In genomic region chr8:122709340-122710111, GRCm38 (mm10) we compare ENCODE assay signal across 8 mouse cellular contexts. TPM values are rescaled to one million over a fixed set of nuclear protein-coding genes. Genes with fewer than 3 reads are reported as not detected.
DNase-seq lines count a peak whose midpoint lies in the region; ATAC-seq and TF ChIP-seq lines count a peak whose summit lies in the region.

No protein-coding gene starts in this region.

- no peak overlapping the region for H3K4me3 ChIP-seq in neural tube, embryonic 11.5 days (ENCODE audit: low read depth, low read length)
- H3K4me3 ChIP-seq in kidney, adult 2 months (ENCODE audit: insufficient read depth, low read depth, low read length) = no peak overlapping the region

- DNase-seq in neural tube, embryonic 11.5 days (ENCODE audit: low spot score) = peak; percentile 62
- DNase-seq in neural tube, embryonic 10.5 days (ENCODE audit: extremely low spot score, low spot score) = no peak
- peak; percentile 34 for DNase-seq in embryo, embryonic 10.5 days (ENCODE audit: low spot score)
- DNase-seq in layer of hippocampus, adult 18-20 months (ENCODE audit: low spot score in 2 of 2) = peak; percentile 57 to 74
- DNase-seq in right cerebral cortex, postnatal 14 days = peak; percentile 56
- DNase-seq in kidney, adult 2 months = no peak
- DNase-seq in gastrocnemius, postnatal 36 days = no peak
- no peak for DNase-seq in heart, postnatal 14 days

- H3K27me3 ChIP-seq in neural tube, embryonic 11.5 days (ENCODE audit: control insufficient read depth, insufficient read depth, low read length) = 0 out of 2 replicates have a peak, but pooled peaks cover 4% of the 10 kb centered on the region
- H3K27me3 ChIP-seq in kidney, adult 2 months (replicated peaks; ENCODE audit: control insufficient read depth, insufficient read depth, low read length) = no peaks in the 10 kb centered on the region

- H3K4me2 ChIP-seq in neural tube, embryonic 11.5 days (ENCODE audit: low read depth) = no peak overlapping the region

- WGBS in neural tube, embryonic 11.5 days = 43% methylated on average over 26 of the region's 26 CpGs
- 54% methylated on average over 26 of the region's 26 CpGs for WGBS in kidney, adult 2 months

- H3K9me3 ChIP-seq in neural tube, embryonic 11.5 days (ENCODE audit: control insufficient read depth, low read length) = no peaks in the 10 kb centered on the region

- no peak overlapping the region for H3K9ac ChIP-seq in neural tube, embryonic 11.5 days (ENCODE audit: low read length)

- ATAC-seq in neural tube, embryonic 11.5 days (ENCODE audit: insufficient read depth, low FRiP score, low TSS enrichment) = peak; percentile 74; the same call in 1 of the 2 replicates

- intact Hi-C loops in gastrocnemius, postnatal 36 days (cut with DNase I) = no loop called here
- intact Hi-C loops in heart, postnatal 14 days (cut with DNase I) = no loop called here

- TF ChIP-seq POLR2A in kidney, adult 2 months (IDR thresholded peaks at IDR 0.05; ENCODE audit: low read depth, low read length) = no peak

- TF ChIP-seq CTCF in kidney, adult 2 months (conservative IDR thresholded peaks at IDR 0.05; ENCODE audit: insufficient read depth, insufficient read length, low read depth, low read length) = no peak

- peak overlapping the region; percentile 21 for H3K27ac ChIP-seq in neural tube, embryonic 11.5 days (ENCODE audit: low read depth, low read length)
- H3K27ac ChIP-seq in kidney, adult 2 months (ENCODE audit: insufficient read depth, low read depth, low read length) = no peak overlapping the region

- no peaks in the 10 kb centered on the region for H3K36me3 ChIP-seq in neural tube, embryonic 11.5 days (ENCODE audit: control insufficient read depth, insufficient read depth, low read length)
- H3K36me3 ChIP-seq in kidney, adult 2 months (ENCODE audit: control insufficient read depth, insufficient read depth, low read length) = no peaks in the 10 kb centered on the region

- H3K4me1 ChIP-seq in neural tube, embryonic 11.5 days (ENCODE audit: control insufficient read depth, insufficient read depth, low read length) = 0 out of 2 replicates have a peak, but pooled peaks cover 5% of the 10 kb centered on the region
- H3K4me1 ChIP-seq in kidney, adult 2 months (ENCODE audit: control insufficient read depth, insufficient read depth, low read length) = peaks cover 2% of the 10 kb centered on the region; the same call in 1 of the 2 replicates

RNA-seq across cellular contexts. Expression of gene Cbfa2t3, which starts 10.6 kb away (rescaled TPM):
- polyA plus RNA-seq in neural tube, embryonic 11.5 days (2014; fragmentation: Nextera tagmentation; extraction: Ambion mirVana) = 7.5 and 8.5 TPM in 2 replicates
- 10 to 100 TPM; 46.3 to 52.5 TPM for total RNA-seq in layer of hippocampus, adult 18-20 months (2021)
- polyA plus RNA-seq in kidney, adult 2 months (2012; rRNA removed) = 5.5 and 6.7 TPM in 2 replicates
- 10 to 100 TPM; 17.0 to 18.7 TPM for total RNA-seq in gastrocnemius, postnatal 36 days (2021)
- 10 to 100 TPM; 22.1 to 25.3 TPM for total RNA-seq in heart, postnatal 14 days (2021)

Comparison
In these comparisons a context has a peak if more than half of its experiments do, and no peak if none do; other contexts are left out.
1. DNase-seq: peak in neural tube, embryonic 11.5 days (single experiment), embryo, embryonic 10.5 days (single experiment), layer of hippocampus, adult 18-20 months (2 of 2) and right cerebral cortex, postnatal 14 days (single experiment); none in neural tube, embryonic 10.5 days (single experiment), kidney, adult 2 months (single experiment), gastrocnemius, postnatal 36 days (0 of 2) and heart, postnatal 14 days (0 of 2).